Mouse (Mus musculus) myocyte (in vitro differentiated cells): ENCODE measurements around the gene Prickle4.

Experiments
- MAX ChIP-seq: IDR thresholded peaks from one replicate; pipeline ENCODE4 v1.6.1; 2011; ENCODE audit warnings: low read depth, mild to moderate bottlenecking, control low read depth
- MYOG ChIP-seq, 3 experiments: IDR thresholded peaks; one replicate each; pipeline ENCODE4 v1.6.1; 2011; ENCODE audit warnings: control low read depth in 2 of 3, low read depth in 2 of 3, mild to moderate bottlenecking in 2 of 3; ENCODE audit not compliant: insufficient read length in 2 of 3, control insufficient read depth in 1 of 3, insufficient read depth in 1 of 3
- POLR2A ChIP-seq: IDR thresholded peaks from one replicate; pipeline ENCODE4 v1.6.1; 2011; ENCODE audit warnings: low read depth, mild to moderate bottlenecking, control low read depth, moderate library complexity; ENCODE audit not compliant: insufficient read length
- SRF ChIP-seq: IDR thresholded peaks from one replicate; pipeline ENCODE4 v1.6.1; 2011; ENCODE audit warnings: low read depth; ENCODE audit not compliant: control insufficient read depth, insufficient read length
- TCF12 ChIP-seq: IDR thresholded peaks from one replicate; pipeline ENCODE4 v1.6.1; 2011; ENCODE audit warnings: mild to moderate bottlenecking, control low read depth; ENCODE audit not compliant: poor library complexity, insufficient read depth, severe bottlenecking
- USF1 ChIP-seq: IDR thresholded peaks from one replicate; pipeline ENCODE4 v1.6.1; 2011; ENCODE audit warnings: low read depth, mild to moderate bottlenecking, control low read depth, moderate library complexity

- no peak for TF ChIP-seq POLR2A
- TF ChIP-seq MAX: no peak
- TF ChIP-seq TCF12: no peak
- TF ChIP-seq SRF: no peak
- no peak for TF ChIP-seq MYOG (IDR thresholded peaks at IDR 0.05; ENCODE audit: control insufficient read depth in 1 of 3, insufficient read depth in 1 of 3, insufficient read length in 2 of 3, low read depth in 2 of 3)
- TF ChIP-seq USF1: no peak
Observed at GRCm38 (mm10) chr17:47742991-47743734, 48.6 kb upstream of the Prickle4 start.
